Mouse (Mus musculus): ENCODE results near the gene Phf23.
A peak's percentile ranks its signal among the peaks of the same experiment; 100 is the strongest.

Phf23 gene

DNA sequence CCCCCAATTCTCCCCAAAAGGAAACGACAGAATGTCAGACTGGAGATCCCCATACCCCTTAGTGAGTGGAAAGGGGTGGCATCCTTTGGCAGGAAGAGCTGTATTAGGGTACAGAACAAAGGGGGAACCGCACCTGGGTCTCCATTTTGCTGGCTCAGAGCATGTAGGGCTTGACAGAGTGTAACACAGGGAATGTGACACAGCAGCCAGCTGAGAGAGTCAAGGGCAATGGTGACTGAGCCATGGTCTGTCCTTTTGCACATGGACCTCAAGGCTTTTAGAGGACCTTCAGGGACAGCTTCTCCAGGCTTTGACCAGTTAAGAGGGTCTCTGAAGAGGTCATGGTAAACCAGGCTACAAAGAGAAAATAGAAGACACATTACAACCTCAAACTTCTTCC, 20.7 kb upstream of the Phf23 start:
- DNase-seq, result no peak

DNA sequence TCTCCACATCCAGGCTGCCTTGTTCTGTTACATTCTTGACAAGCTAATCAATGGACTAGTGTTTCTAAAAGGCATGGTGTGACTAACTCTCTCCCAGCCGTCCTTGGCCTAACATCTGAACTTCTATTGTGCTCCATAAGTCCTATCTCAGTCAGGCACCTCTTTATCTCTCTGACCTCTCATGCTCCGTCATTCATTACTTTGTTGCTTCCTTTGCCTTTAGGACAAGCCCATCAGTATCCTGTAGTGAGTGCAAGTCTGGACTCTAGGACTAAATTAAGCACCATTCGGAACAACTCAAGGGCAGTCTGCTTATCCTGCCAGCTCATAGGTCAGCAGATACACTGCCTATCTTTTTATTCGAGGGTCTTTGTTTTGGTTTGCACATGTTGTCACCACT, 19.3 kb upstream of the Phf23 start:
- no peak for DNase-seq

DNA sequence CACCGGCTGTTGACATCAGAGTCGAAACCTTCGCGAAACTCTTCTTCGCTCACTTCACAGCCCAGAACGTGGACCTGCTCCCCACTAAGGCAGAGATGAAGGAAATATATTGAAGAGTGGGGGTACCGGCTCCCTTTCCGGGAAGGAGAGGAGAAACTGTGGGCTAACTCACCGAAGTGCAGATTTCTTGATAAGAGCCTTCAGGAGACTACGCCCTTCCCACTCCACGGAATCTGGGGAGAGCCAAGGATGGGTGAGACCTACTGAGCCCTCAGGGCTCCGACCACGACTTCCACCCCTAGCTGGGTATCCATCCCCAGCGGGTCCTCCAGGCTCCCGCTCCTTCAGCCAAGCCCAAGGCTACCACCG, 15.8 kb upstream of the Phf23 start:
- DNase-seq, result no peak

DNA sequence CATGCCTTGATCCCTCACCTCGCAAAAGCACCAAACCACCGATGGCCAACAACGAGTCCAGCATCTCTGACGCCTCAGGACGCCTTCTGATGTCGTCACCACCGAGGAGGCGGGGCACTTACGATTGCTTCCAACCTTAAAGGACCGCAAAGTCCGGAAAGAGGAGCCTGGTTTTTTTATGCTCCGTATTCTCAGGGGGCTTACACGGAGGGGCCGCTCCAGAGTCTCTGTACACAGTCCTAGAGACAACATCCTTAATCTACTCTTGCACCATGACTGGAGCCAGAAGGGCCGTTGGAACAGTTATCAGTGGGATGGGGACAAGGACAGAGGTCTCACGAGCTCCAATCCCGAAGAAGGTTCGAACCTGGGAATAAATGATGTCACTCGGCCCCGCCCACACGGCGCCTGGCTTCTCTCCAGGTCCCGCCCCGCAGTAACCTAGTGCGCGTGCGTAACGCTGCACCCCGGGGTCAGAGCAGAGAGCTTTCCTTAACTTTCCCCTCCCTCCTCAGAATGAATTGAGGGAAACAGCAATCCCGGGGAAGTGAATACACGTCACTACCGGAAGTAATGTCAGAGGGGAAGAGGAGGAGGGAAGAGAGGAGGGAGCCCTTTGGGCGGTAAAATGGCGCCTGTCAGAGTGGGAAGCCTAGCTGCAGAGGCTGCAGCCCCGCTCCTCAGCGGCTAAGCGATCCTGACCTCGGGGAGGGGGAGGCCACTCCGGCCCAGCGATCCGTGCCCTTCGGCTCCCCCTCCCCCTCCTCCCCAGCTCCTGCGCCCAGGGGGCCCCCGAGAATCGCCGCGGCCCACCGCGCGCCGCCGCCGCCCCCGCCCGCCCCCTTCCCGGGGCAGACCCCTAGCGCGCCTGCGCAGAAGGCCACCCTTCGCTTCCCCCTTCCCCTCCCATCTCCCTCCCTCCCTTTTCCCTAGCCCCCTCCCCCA, 15.1 kb upstream of the Phf23 start:
- DNase-seq, result peak; percentile 96 to 97

DNA sequence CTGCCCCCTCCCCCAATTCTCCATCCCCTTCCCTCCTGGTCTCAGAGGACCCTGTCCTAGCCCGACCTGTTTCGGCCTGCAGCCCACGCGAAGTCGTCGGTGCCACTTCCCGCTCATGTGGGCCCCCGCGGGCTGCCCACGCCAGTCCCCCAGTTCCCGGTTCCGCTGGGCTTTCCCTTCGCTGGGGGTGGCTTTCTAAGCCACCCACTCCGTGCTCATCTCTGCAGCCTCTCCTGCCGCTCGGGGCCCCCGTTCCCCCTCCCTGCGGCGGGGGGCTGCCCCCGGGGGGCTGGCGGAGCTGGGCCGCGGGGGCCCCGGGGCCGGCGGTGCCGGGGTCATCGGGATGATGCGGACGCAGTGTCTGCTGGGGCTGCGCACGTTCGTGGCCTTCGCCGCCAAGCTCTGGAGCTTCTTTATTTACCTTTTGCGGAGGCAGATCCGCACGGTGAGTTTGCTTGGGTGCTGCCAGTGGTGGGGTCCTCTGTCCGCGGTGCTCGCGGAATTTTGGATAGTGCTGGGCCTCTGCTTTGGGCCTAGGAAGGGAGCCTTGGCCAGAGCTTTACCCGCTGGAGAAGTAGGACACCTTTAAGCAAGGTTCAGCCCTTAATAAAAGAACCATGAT, 14.3 kb upstream of the Phf23 start, which contains the start of gene Ctdnep1:
Gene Ctdnep1, plus strand, starts transcription at position 16 of the 622 bp plus-strand sequence.
- no peak for DNase-seq

DNA sequence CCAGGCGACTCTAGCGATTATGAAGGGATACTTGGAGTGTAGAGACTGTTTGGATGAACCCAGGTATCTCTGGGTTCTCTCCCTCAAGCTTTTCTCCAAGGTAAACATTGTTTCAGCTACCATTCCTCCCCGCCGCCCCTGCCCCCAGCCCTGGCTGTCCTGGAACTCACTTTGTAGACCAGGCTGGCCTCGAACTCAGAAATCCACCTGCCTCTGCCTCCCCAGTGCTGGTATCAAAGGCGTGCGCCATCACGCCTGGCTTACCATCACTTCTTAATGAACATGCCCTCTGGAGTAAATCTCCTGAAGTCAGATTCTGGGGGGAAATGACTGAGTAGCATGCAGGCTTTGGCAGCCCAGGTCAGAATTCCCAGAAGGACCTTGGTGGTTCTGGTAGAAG, 13.4 kb upstream of the Phf23 start, which contains the start of gene Elp5:
Gene Elp5, minus strand, starts transcription at position 293 of the 400 bp plus-strand sequence.
- DNase-seq, result no peak

DNA sequence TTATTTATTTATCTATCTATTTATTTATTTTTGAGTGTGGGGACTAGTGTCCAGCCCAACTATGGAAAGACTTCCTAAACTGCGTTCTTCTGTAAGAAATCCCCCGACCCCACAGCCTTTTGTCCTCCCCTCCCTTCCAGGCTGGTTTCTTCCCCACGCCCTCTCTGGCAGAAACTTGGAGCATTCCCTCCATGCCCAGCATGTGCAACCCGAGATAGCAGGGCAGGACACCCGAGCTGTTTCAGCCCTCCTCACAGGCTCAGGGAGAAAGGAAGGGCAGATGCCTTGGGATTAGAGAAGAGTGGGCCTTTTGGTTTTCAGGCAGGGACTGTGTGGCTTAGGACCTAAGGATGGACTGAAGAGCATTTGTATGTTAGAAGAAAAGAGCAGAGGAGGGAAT, 12.7 kb upstream of the Phf23 start:
- DNase-seq, result no peak

DNA sequence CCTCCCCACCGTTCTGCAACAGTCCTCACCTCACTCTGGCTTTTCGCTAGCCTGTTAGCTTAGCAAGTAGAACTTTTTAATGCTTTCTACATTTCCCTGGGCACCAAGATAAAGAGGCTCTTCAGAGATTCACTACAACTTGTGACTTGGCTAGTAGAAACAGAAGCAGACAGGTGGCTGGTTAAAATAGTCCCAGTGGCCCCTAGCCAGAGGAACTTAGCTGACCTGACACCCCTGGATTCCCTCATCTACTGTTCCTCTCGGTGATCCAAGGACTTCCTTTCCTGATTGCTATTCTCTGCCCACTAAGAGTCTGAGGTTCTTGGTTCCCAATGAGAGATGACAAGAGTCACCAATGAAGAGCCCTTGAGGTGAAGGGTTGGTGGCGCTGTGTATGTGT, 12.2 kb upstream of the Phf23 start:
- DNase-seq, result no peak

DNA sequence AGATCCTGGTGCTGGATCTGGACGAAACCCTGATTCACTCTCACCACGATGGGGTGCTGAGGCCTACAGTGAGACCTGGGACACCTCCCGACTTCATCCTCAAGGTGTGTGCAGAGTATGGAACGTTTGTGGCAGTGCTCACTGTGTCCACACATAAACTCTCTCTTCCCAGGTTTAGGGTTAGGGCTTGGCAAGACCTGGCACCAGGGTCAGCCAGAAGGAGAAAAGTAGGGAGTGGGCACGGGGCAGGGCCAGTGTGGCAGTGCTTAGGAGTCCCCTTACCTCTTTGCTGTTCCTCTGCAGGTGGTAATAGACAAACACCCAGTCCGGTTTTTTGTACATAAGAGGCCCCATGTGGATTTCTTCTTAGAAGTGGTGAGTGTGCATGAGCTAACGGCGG, 11.1 kb upstream of the Phf23 start:
- DNase-seq, result no peak

DNA sequence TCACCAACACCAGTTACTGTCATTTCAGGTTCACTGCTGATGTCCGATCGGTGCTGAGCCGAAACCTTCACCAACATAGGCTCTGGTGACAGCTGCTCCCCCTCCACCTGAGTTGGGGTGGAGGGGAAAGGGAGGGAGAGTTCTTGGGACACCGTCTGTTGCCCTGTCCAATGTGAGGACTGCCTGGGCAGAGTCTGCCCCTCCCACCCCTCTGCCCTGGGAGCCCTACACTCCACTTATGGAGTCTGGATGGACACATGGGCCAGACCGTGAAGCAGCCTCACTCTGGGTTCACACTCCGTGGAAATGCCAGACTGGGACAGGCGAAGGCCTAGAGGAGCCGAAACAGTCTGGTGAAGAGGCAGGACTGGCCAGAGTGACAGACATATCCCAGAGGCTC, 5.6 kb upstream of the Phf23 start:
- DNase-seq, result no peak

DNA sequence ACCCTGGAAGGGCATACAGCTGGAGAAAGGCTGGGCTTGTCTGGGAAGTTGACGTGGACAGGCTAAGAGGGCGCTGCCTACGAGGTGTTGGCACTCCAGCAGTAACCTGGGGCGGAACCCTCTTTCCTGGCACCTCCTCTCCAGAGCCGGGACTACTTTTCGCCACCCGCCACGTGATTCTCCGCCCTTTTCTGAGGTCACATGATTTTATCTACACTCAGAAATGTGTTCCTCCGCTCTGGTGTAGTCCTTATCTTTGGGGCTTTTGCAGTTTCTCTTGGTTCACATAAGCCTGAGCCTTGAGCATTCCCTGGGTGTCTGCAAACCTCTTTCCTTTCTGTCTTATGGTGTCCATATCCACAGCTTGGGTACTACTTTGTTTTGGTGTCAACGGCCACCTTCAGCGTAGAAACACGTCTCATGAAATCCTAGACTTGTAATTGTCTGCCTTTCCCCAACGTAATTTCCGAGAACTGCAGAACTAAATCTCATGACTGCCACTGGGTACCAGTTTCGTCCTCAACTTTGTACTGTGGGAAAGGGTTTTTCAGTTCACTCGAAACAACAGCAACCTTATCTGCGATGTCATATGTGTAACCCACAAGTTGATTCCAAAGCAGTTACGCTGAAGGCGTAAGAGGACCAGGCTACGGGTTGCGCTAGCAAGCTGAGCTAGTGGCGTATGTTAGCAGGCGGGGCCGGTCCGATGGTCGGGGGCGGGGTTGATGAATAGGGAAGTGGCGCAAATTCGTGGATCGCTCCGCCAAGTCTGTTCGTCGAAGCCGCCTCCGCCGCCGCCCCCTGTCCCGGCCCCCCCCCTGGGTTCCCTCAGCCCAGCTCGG, 4.5 kb upstream of the Phf23 start, which contains the start of gene Gabarap:
Gene Gabarap, plus strand, starts transcription at position 294 of the 842 bp plus-strand sequence.
- peak; percentile 96 to 98 for DNase-seq

DNA sequence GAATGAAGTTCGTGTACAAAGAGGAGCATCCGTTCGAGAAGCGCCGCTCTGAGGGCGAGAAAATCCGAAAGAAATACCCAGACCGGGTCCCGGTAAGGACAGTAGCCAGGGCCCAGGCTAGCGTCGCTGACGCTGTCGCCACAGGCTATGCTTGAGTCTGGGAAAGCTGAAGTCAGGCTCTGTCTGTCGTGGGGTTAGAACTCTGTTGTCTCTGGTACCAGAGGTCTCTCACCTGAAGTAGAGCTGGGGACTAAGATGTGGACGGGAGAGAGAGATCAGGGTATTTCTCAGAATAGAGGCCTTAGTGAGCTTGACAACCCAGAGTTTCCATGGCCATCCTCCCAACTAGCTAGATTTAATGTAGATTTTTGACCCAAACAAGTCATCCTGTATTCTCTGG, 3.9 kb upstream of the Phf23 start:
- no peak for DNase-seq

DNA sequence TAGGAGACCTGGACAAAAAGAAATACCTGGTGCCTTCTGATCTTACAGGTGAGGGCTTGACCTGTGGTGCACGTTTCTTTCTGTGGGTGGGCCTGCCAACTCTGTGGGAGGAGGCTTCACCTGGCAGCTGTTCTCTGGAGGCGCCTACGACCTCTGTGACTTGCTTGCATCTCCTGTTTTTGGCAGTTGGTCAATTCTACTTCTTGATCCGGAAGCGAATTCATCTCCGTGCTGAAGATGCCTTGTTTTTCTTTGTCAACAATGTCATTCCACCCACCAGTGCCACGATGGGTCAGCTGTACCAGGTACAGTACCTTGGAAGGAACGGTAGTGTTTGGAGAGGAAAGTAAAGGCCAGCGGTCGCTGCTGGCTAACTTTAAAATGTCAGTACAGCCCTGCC, 3.2 kb upstream of the Phf23 start:
- no peak for DNase-seq

DNA sequence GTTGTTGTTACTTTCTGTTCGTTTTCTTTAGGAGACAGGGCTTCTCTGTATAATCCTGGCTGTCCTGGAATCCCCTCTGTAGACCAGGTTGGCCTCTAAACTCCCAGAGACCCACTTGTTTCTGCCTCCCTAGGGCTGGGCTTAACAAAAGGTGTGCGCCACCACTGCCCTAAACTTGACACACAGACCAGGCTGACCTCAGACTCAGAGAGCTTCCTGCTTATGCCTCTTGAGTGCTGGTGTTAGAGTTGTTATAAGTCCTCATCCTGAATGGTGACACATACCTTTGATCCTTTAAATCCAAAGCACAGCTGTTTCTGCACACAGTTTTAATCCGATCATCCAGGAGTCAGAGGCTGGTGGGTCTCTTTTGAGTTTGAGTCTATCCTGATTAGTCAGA, 2.6 kb upstream of the Phf23 start:
- no peak for DNase-seq

DNA sequence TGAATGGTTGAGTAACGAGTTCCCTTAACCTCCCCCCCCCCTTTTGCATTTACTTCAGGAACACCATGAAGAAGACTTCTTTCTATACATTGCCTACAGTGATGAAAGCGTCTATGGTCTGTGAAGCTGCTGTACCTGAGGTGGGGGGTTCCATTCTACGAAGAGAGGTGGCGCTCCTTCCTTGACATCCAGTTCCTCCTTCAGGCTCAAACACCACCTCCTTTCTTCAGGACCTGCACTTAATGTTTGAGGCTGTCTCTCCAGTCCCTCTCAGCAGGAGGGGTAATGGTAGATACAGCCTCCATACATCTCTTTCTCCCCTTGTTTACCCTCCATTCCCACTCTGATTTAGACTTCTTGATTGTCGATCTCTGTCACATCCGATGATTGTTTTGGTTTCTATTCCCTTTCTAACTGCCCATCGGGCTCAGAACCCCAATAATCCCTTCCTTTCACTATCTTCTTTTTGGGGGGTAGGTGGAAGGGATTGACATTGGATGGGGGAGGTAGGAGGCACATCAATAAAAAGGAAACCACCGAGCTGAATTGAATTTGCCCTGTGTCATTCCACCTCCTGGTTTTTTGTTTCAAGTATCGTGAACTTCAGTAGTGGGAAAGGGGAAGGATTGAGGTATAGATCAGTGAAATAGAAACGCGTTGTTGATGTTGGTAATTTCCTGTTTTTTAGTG, 1.0 kb upstream of the Phf23 start:
- DNase-seq, result no peak

DNA sequence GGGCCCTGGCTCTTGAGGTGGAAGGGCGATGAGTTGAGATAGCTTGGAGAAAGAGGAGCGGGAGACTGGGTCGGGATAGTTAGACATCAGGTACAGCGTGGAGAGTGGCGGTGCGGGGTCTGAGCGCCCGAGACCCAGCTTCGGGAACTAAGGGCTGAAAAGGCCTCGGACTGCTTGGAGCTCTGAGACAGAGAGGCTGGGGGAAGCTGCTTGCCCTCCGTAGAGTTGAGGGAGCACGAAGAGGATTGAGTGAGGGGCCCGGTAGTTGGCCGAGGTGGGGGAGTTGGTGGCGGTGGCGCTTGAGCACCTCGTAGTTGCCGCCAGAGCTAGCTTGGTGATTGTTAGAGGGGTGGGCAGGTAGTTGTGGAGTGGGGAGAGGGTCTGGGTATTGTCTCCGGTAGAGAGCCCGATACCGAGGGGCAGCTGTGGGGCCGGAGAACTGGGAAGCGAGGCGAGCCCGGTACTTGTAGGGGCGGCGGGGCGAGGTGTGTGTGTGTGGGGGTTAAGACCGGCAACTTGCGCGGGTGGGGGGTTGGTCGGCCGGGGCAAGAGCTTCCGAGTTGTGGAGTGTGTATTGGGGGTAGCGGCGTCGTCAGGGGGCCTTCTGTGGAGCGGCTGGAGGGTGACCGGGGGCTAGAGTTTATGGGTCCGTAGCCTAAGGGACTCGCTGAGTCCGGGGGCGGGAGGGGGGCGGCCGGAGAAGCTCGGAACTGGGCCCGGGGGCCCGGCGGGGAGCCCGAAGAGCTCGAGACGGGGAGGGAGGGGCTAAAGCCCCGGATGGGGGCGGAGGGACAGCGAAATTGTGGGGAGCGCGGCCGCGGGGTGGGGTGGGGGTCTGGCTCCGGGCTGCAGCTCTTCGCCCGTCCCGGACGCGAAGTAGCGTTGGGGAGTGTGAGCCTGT, 834 bp downstream of the Phf23 start:
- DNase-seq, result peak; percentile 60 to 62

DNA sequence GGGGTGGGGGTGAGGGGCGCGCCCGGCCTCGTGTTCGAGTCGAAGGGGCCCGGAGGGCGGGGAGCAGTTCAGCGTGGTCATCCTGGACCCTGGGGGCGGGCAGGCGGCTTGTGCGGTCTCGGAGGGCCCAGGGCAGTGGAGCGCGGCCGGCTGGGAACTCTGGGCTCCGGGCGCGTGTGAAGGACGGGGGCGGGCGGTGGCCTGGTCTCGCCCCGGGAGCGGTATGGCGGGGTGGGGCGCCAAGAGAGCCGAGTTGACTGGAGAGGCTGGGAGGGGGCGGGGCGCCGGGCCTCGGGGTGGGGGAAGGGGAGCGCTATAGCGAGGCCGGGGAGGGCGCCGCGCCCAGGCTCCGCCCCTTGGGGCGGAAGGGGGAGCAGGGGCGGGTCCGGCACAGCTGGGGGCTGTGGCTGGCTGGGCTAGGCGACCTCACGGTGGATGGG, 1.5 kb downstream of the Phf23 start:
- peak; percentile 86 to 90 for DNase-seq

DNA sequence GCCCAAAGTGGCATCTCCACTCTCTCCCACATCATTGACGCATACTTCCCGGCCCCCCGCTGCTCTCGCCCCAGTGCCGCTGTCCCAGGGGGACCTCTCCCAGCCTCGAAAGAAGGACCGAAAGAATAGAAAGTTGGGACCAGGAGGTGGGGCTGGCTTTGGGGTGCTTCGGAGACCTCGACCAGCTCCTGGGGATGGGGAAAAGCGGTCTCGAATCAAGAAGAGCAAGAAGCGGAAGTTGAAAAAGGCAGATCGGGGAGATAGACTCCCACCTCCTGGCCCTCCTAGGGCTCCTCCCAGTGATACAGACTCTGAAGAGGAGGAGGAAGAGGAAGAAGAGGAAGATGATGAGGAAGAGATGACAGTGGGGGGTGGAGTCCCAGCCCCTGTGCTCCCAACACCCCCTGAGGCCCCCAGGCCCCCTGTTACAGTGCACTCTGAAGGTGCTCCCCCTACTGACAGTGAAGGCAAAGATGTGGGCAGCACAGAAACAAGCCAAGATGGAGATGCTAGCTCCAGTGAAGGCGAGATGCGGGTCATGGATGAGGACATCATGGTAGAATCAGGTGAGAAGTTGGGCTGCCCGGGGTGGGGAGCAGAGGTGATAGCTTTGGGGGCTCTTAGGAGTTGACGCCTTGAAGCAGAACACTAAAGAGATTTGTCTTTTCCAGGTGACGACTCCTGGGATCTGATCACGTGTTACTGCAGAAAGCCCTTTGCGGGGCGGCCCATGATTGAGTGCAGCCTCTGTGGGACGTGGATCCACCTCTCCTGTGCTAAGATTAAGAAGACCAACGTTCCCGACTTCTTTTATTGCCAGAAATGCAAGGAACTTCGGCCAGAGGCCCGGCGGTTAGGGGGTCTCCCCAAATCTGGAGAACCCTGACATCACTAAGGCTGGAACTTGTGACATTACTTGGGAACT, 3.3 kb downstream of the Phf23 start:
- DNase-seq, result no peak

DNA sequence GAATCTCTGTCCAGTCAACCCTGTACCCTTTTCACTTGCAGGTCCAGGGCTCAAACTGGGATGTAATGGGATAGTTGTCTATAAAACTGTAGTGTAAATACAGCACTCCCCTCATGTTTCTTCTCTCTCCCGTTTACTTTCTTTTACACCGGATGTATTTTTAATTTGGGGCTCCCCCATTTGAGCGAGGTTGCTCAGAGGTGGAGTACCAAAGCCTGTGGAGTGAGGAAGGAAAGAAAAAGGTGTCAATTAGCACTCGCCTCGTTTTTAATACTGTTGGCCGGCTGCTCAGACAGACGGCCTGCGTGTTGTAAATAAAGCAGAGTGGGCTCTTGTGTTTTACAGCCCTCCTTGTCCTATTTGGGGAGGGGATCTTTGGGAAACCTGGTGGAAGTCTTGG, 4.1 kb downstream of the Phf23 start:
- DNase-seq, result no peak

DNA sequence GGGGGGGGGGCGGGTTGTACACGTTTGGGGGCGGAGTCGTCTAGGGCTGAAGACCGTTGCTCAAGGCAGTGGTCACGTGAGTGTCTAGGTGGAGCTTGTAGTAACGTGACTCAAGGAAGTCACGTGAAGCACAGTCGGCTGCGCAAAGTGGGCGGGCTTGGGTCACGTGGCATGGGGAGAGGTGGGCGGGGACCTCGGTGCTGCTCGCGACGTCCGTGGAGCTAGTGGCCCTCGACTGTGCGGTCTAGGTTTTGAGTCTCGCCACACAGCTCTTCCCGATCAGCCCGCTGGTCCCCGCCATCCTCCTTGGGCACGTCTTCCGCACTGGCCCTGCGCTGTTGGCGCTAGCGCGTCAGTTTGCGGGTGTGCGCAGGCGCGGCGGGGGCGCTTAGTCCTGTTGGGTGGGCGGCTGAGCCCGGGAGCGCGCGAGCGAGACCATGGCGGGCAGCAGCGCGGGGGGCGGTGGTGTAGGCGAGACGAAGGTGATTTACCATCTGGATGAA, 4.9 kb downstream of the Phf23 start, which contains the start of gene Dvl2:
Gene Dvl2, plus strand, starts transcription at position 200 of the 503 bp plus-strand sequence.
- DNase-seq, result peak; percentile 90 to 92
